Mouse (Mus musculus): ENCODE data around the gene Porcn. TPM values are rescaled to one million over a fixed set of nuclear protein-coding genes. Genes with fewer than 3 reads are reported as not detected.
A peak's percentile ranks its signal among the peaks of the same experiment; 100 is the strongest.

The Porcn gene
- total and polyA plus RNA-seq, 3 experiments, result 0.22 to 4.6 (median 2.7) TPM

DNA sequence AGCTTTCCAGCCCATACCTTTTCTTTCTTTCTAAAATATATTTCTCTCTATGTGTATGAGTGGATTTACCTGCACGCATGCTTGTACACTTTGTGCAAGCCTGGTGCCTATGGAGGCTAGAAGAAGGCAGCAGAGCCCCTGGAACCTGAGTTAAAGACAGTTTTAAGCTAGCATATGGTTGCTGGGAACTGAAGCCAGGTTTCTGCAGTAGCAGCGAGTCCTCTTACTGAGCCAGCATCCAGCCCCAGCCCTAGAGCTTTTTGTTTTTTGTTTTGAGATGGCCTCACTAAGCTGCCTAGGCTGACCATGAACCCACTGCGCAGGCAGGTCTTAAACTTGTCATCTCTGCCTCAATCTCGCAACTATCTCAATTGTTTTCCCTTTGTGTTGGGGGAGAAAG, 41.9 kb downstream of the Porcn start:
- Histone ChIP-seq H3K4me3 (ENCODE audit: low read depth, low read length) (no peak overlapping the region), H3K27me3 (ENCODE audit: insufficient read depth, low read length) (no peaks in the 10 kb centered on the region), H3K36me3 (replicated peaks) (peaks cover 65% of the 10 kb centered on the region), H3K9me3 (replicated peaks) (no peaks in the 10 kb centered on the region), H3K4me1 (ENCODE audit: insufficient read depth, low read depth, low read length) (no peaks in the 10 kb centered on the region)
- ATAC-seq (ENCODE audit: extremely low read depth, insufficient number of reproducible peaks, low FRiP score, poor library complexity, severe bottlenecking) (no peak), DNase-seq (ENCODE audit: low spot score) (no peak)
- TF ChIP-seq GATA2 (IDR thresholded peaks at IDR 0.05; ENCODE audit: borderline replicate concordance, low read depth, low read length) (no peak), GATA1 (IDR thresholded peaks at IDR 0.05; ENCODE audit: borderline replicate concordance, low read length) (no peak), CTCF (IDR thresholded peaks at IDR 0.05; ENCODE audit: low read depth, low read length) (no peak), POLR2AphosphoS5 (IDR thresholded peaks at IDR 0.05; ENCODE audit: insufficient replicate concordance, low read depth, low read length) (no peak), TAL1 (conservative IDR thresholded peaks at IDR 0.05; ENCODE audit: low read depth, low read length) (no peak)

DNA sequence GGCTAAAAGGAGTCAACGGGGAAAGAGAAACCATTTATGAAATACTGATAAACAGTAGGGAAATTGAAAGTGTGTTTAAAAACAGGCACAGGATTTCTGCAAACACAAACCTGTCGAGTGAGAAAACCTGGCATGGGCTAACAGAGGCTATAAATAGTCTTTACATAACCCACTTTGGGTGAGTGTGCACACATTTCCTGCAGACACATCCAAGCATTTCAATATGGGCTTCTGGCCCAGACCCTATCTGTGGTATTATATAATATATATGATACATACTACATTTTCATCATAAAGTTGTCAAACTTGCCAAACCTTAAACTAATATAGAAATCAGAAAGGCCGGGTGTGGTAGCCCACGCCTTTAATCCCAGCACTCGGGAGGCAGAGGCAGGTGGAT, 43.2 kb downstream of the Porcn start:
- Histone ChIP-seq H3K36me3 (replicated peaks) (peaks cover 63% of the 10 kb centered on the region), H3K4me3 (ENCODE audit: low read depth, low read length) (no peak overlapping the region), H3K27me3 (ENCODE audit: insufficient read depth, low read length) (no peaks in the 10 kb centered on the region), H3K9me3 (replicated peaks) (no peaks in the 10 kb centered on the region), H3K4me1 (ENCODE audit: insufficient read depth, low read depth, low read length) (no peaks in the 10 kb centered on the region)
- no peak for ATAC-seq (ENCODE audit: extremely low read depth, insufficient number of reproducible peaks, low FRiP score, poor library complexity, severe bottlenecking)
- DNase-seq (ENCODE audit: low spot score), result no peak
- TF ChIP-seq CTCF (IDR thresholded peaks at IDR 0.05; ENCODE audit: low read depth, low read length) (no peak), GATA1 (IDR thresholded peaks at IDR 0.05; ENCODE audit: borderline replicate concordance, low read length) (no peak), POLR2AphosphoS5 (IDR thresholded peaks at IDR 0.05; ENCODE audit: insufficient replicate concordance, low read depth, low read length) (no peak), TAL1 (conservative IDR thresholded peaks at IDR 0.05; ENCODE audit: low read depth, low read length) (no peak), GATA2 (IDR thresholded peaks at IDR 0.05; ENCODE audit: borderline replicate concordance, low read depth, low read length) (no peak)

DNA sequence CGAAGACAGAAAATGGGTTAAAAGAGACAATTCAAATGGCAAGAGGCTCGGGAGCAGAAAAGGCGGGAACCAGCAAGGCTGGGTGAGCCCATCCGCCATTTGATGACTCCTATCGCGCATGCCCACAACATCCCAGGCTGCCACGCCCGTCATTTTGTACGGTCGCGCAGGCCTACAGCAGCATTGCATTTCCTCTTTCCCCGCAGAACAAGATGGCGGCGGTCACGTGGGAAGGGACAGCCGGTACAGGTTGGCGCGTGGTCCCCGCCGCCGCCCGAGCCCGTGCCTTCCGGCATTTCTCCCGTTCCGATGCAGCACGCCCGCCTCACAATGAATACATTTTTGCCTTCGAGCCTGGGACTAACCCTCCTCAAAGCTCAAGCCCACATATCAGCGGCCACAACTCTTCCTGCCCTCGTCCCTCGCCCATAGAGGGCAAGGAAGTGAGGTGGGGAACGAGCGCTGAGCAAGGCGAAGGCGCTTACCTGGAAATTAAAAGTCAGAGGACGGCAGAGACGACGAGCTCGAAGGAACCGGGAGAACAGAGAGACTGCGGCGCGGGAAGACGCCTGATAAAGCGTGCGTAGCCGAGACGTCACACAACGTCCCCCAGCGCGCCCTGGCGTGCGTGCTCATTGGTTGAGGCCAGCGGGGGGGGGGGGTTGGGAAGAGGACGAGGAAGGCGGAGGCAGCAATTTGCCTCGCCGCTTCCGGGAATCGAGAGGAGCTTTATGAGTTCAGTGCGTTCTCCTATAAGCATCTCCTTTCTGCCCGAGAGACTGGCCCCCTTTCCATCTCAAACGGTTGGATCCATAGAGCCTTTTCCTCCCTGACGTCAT, 61.0 kb downstream of the Porcn start, which contains the start of gene Rbm3:
Rbm3 (minus strand) TSS at position 728 of the 839 bp plus-strand sequence.
- H3K4me3 ChIP-seq (ENCODE audit: low read depth, low read length), result peak within 1 kb of the TSS; percentile 79
- no peaks in the 10 kb centered on the region for H3K27me3 ChIP-seq (ENCODE audit: insufficient read depth, low read length)
- ATAC-seq (ENCODE audit: extremely low read depth, insufficient number of reproducible peaks, low FRiP score, poor library complexity, severe bottlenecking), result peak; percentile 63
- no peaks in the 10 kb centered on the region for H3K9me3 ChIP-seq (replicated peaks)
- TF ChIP-seq GATA1 (IDR thresholded peaks at IDR 0.05; ENCODE audit: borderline replicate concordance, low read length) (no peak), GATA2 (IDR thresholded peaks at IDR 0.05; ENCODE audit: borderline replicate concordance, low read depth, low read length) (no peak)
- H3K36me3 ChIP-seq (replicated peaks), result peaks cover 41% of the 10 kb centered on the region
- peaks cover 51% of the 10 kb centered on the region for H3K4me1 ChIP-seq (ENCODE audit: insufficient read depth, low read depth, low read length)
- DNase-seq (ENCODE audit: low spot score), result peak; percentile 69

Other genes with a start within 250 kb of the Porcn start
- 93.3 and 105 TPM in 2 replicates for gene Gata1, start 228.5 kb downstream of the Porcn start, total RNA-seq (2014; fragmentation: Nextera tagmentation)
- 38.1 and 41.0 TPM in 2 replicates for gene Gata1, start 228.5 kb downstream of the Porcn start, total RNA-seq (2017)
- gene Gata1, start 228.5 kb downstream of the Porcn start, polyA plus RNA-seq (2012), result 46.2 and 48.8 TPM in 2 replicates
- not detected in 2 replicates for gene Glod5, start 188.0 kb downstream of the Porcn start, total RNA-seq (2014; fragmentation: Nextera tagmentation)
- not detected in 2 replicates for gene Glod5, start 188.0 kb downstream of the Porcn start, total RNA-seq (2017)
- gene Glod5, start 188.0 kb downstream of the Porcn start, polyA plus RNA-seq (2012), result not detected in 2 replicates
- 64.5 and 66.6 TPM in 2 replicates for gene Suv39h1, start 131.8 kb downstream of the Porcn start, total RNA-seq (2014; fragmentation: Nextera tagmentation)
- 69.7 and 70.5 TPM in 2 replicates for gene Suv39h1, start 131.8 kb downstream of the Porcn start, total RNA-seq (2017)
- 15.0 and 23.6 TPM in 2 replicates for gene Suv39h1, start 131.8 kb downstream of the Porcn start, polyA plus RNA-seq (2012)
- 86.1 and 101 TPM in 2 replicates for gene Was, start 116.0 kb downstream of the Porcn start, total RNA-seq (2014; fragmentation: Nextera tagmentation)
- gene Was, start 116.0 kb downstream of the Porcn start, total RNA-seq (2017), result 99.6 and 105 TPM in 2 replicates
- gene Was, start 116.0 kb downstream of the Porcn start, polyA plus RNA-seq (2012), result 198 and 247 TPM in 2 replicates
- 22.2 and 31.1 TPM in 2 replicates for gene Wdr13, start 73.6 kb downstream of the Porcn start, total RNA-seq (2014; fragmentation: Nextera tagmentation)
- 24.6 and 27.6 TPM in 2 replicates for gene Wdr13, start 73.6 kb downstream of the Porcn start, total RNA-seq (2017)
- gene Wdr13, start 73.6 kb downstream of the Porcn start, polyA plus RNA-seq (2012), result 30.1 and 34.3 TPM in 2 replicates
- gene Rbm3, start 60.6 kb downstream of the Porcn start, total RNA-seq (2014; fragmentation: Nextera tagmentation), result 460 and 585 TPM in 2 replicates
- gene Rbm3, start 60.6 kb downstream of the Porcn start, total RNA-seq (2017), result 1,150 and 1,311 TPM in 2 replicates
- 125 and 248 TPM in 2 replicates for gene Rbm3, start 60.6 kb downstream of the Porcn start, polyA plus RNA-seq (2012)
- gene Tbc1d25, start 30.3 kb downstream of the Porcn start, total RNA-seq (2014; fragmentation: Nextera tagmentation), result 9.7 and 15.0 TPM in 2 replicates
- 6.3 and 6.5 TPM in 2 replicates for gene Tbc1d25, start 30.3 kb downstream of the Porcn start, total RNA-seq (2017)
- gene Tbc1d25, start 30.3 kb downstream of the Porcn start, polyA plus RNA-seq (2012), result 3.5 and 4.4 TPM in 2 replicates
- 11.1 and 17.1 TPM in 2 replicates for gene Ebp, start 13.0 kb downstream of the Porcn start, total RNA-seq (2014; fragmentation: Nextera tagmentation)
- gene Ebp, start 13.0 kb downstream of the Porcn start, total RNA-seq (2017), result 52.7 and 84.7 TPM in 2 replicates
- gene Ebp, start 13.0 kb downstream of the Porcn start, polyA plus RNA-seq (2012), result 2.2 and 2.3 TPM in 2 replicates
- gene Ftsj1, start 45.9 kb upstream of the Porcn start, total RNA-seq (2014; fragmentation: Nextera tagmentation), result 29.2 and 44.0 TPM in 2 replicates
- gene Ftsj1, start 45.9 kb upstream of the Porcn start, total RNA-seq (2017), result 16.1 and 17.8 TPM in 2 replicates
- 10.3 and 11.5 TPM in 2 replicates for gene Ftsj1, start 45.9 kb upstream of the Porcn start, polyA plus RNA-seq (2012)
- gene Slc38a5, start 64.6 kb upstream of the Porcn start, total RNA-seq (2014; fragmentation: Nextera tagmentation), result 0.39 and 6.7 TPM in 2 replicates
- gene Slc38a5, start 64.6 kb upstream of the Porcn start, total RNA-seq (2017), result not detected in 2 replicates
- gene Slc38a5, start 64.6 kb upstream of the Porcn start, polyA plus RNA-seq (2012), result 0.10 and 0.32 TPM in 2 replicates
- 0.87 TPM in 1 of 2 replicates, not detected in the other for gene Ssxb10, start 120.9 kb upstream of the Porcn start, total RNA-seq (2014; fragmentation: Nextera tagmentation)
- gene Ssxb10, start 120.9 kb upstream of the Porcn start, total RNA-seq (2017), result not detected in 2 replicates
- gene Ssxb10, start 120.9 kb upstream of the Porcn start, polyA plus RNA-seq (2012), result not detected in 2 replicates
- not detected in 2 replicates for gene Ssxb9, start 160.5 kb upstream of the Porcn start, total RNA-seq (2014; fragmentation: Nextera tagmentation)
- gene Ssxb9, start 160.5 kb upstream of the Porcn start, total RNA-seq (2017), result not detected in 2 replicates
- gene Ssxb9, start 160.5 kb upstream of the Porcn start, polyA plus RNA-seq (2012), result not detected in 2 replicates
- not detected in 2 replicates for gene Ssxb1, start 206.8 kb upstream of the Porcn start, total RNA-seq (2014; fragmentation: Nextera tagmentation)
- gene Ssxb1, start 206.8 kb upstream of the Porcn start, total RNA-seq (2017), result not detected in 2 replicates
- not detected in 2 replicates for gene Ssxb1, start 206.8 kb upstream of the Porcn start, polyA plus RNA-seq (2012)

All from G1E (cell line).